Mouse (Mus musculus) hindbrain, embryonic 13.5 days (tissue): ENCODE data around the gene Znrd1. TPM values are rescaled to one million over a fixed set of nuclear protein-coding genes. Genes with fewer than 3 reads are reported as not detected.

Source experiments
- ATAC-seq: fragments of 200-750 bp; cut with Nextera tagmentation; 2 replicates; pipeline ENCODE4 v1.8.0; 2017; ENCODE audit warnings: moderate TSS enrichment; ENCODE audit not compliant: low FRiP score
- H3K27ac ChIP-seq: fragments of 300-500 bp; sonication (generic); 2 replicates; pipeline ENCODE4 v1.5.1; 2015; ENCODE audit warnings: inconsistent platforms, mild to moderate bottlenecking, moderate library complexity
- H3K27me3 ChIP-seq: fragments of 300-500 bp; sonication (generic); 2 replicates; pipeline ENCODE4 v1.6.1; 2015; ENCODE audit warnings: mild to moderate bottlenecking, inconsistent platforms
- H3K36me3 ChIP-seq: fragments of 300-500 bp; sonication (generic); 2 replicates; pipeline ENCODE4 v1.6.1; 2015; ENCODE audit warnings: mild to moderate bottlenecking, inconsistent platforms
- H3K4me1 ChIP-seq: fragments of 300-500 bp; sonication (generic); replicated peaks from 2 replicates; pipeline ENCODE4 v1.6.1; 2015; ENCODE audit warnings: inconsistent platforms
- H3K4me2 ChIP-seq: fragments of 300-500 bp; sonication (generic); 2 replicates; pipeline ENCODE4 v1.6.1; 2015; ENCODE audit warnings: inconsistent platforms, mild to moderate bottlenecking, moderate library complexity
- H3K4me3 ChIP-seq: fragments of 300-500 bp; sonication (generic); 2 replicates; pipeline ENCODE4 v1.5.1; 2015; ENCODE audit warnings: mild to moderate bottlenecking, inconsistent platforms
- H3K9ac ChIP-seq: fragments of 300-500 bp; sonication (generic); 2 replicates; pipeline ENCODE4 v1.6.1; 2015; ENCODE audit warnings: mild to moderate bottlenecking, inconsistent platforms
- H3K9me3 ChIP-seq: fragments of 300-500 bp; sonication (generic); 2 replicates; pipeline ENCODE4 v1.6.1; 2016; ENCODE audit warnings: inconsistent platforms
- WGBS: fragments of 180-500 bp; shearing (Covaris S2); methylation state at CpG from one replicate; pipeline ENCODE4 v1.1.7; 2015; 5-methylcytosine and 5-hydroxymethylcytosine counted together
- polyA plus RNA-seq: library from polyadenylated mRNA; unstranded; fragments of >200 nt; fragmentation: Nextera tagmentation; extraction: Ambion mirVana; gene quantifications from 2 replicates; pipeline ENCODE4 v1.2.1, GENCODE M21; 2015

Znrd1 gene
- polyA plus RNA-seq, 1 experiment from 2014 or later = 67.7 TPM

GRCm38 (mm10) chr17:36989437-36989836, 31.1 kb upstream of the Znrd1 start, which contains the start of gene H2-M5:
Gene H2-M5, minus strand, starts transcription at chr17:36989537.
- Histone ChIP-seq H3K4me2 (peak within 1 kb of the TSS; percentile 32), H3K4me3 (peak within 1 kb of the TSS; percentile 18), H3K9ac (peak within 1 kb of the TSS; percentile 56; the same call in 1 of the 2 replicates)

GRCm38 (mm10) chr17:36988475-36988874, 30.1 kb upstream of the Znrd1 start:
- H3K27me3 ChIP-seq = peaks cover 39% of the 10 kb centered on the region
- H3K4me1 ChIP-seq = no peaks in the 10 kb centered on the region; the same call in 1 of the 2 replicates
- peak; percentile 39; the same call in 1 of the 2 replicates for ATAC-seq
- no peaks in the 10 kb centered on the region for H3K9me3 ChIP-seq
- 5% methylated on average over 24 of the region's 24 CpGs for WGBS
- H3K27ac ChIP-seq = no peak overlapping the region
- H3K9ac ChIP-seq = peak overlapping the region; percentile 56; the same call in 1 of the 2 replicates
- H3K4me2 ChIP-seq = peak overlapping the region; percentile 32
- H3K36me3 ChIP-seq = no peaks in the 10 kb centered on the region
- peak overlapping the region; percentile 18 for H3K4me3 ChIP-seq

More at GRCm38 (mm10) chr17:36989437-36989836, 31.1 kb upstream of the Znrd1 start, which contains the start of gene H2-M5:
- Histone ChIP-seq H3K36me3 (no peaks in the 10 kb centered on the region), H3K27me3 (peaks cover 39% of the 10 kb centered on the region), H3K27ac (no peak within 1 kb of the TSS), H3K9me3 (no peaks in the 10 kb centered on the region), H3K4me1 (no peaks in the 10 kb centered on the region; the same call in 1 of the 2 replicates)
- ATAC-seq = no peak
- WGBS = 24% methylated on average over 5 of the region's 5 CpGs

- Histone ChIP-seq H3K27ac (no peak overlapping the region), H3K4me1 (peaks cover 3% of the 10 kb centered on the region; the same call in 1 of the 2 replicates), H3K4me3 (no peak overlapping the region), H3K9me3 (no peaks in the 10 kb centered on the region), H3K4me2 (no peak overlapping the region), H3K9ac (no peak overlapping the region), H3K27me3 (peaks cover 24% of the 10 kb centered on the region), H3K36me3 (no peaks in the 10 kb centered on the region)
- no peak for ATAC-seq
- WGBS = 47% methylated on average over 5 of the region's 5 CpGs
Measured at GRCm38 (mm10) chr17:36982253-36983155, 24.1 kb upstream of the Znrd1 start.

GRCm38 (mm10) chr17:36981845-36982244, 23.5 kb upstream of the Znrd1 start:
- H3K4me2 ChIP-seq = no peak overlapping the region
- 17% methylated on average over 4 of the region's 4 CpGs for WGBS

DNA sequence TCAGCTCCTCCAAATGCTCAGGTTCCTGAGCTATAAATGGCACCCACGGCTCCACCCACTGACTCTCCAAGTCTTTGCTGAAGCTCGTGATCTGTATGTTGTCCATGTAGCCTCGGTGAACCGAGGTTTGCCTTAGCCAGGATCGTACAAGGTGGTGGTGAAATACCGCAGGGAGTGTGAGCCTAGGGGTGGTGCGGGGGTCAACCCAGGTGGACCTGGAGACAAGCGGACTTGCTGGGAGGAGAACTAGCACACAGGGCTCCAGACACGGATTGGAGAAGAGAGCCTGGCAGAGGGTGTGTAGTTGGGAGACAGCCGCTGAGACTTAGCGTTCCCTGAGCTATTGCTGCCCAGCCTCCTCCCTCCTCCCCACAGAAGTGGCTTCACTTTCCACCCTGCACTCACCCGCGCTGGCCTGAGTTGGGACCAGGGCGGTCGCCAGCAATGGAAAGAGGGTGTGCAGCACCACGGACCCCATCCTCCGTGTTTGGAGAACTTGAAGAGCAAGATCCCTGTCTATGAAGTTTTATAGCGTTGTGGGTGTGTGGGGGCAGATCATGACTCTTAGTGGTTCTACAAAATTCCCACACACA, 23.0 kb upstream of the Znrd1 start, which contains the start of gene 2410137M14Rik:
Gene 2410137M14Rik, minus strand, starts transcription at position 17 of the 593 bp plus-strand sequence.
- H3K9ac ChIP-seq = no peak within 1 kb of the TSS
- H3K27ac ChIP-seq = no peak within 1 kb of the TSS
- no peaks in the 10 kb centered on the region for H3K9me3 ChIP-seq
- H3K4me3 ChIP-seq = no peak within 1 kb of the TSS
- ATAC-seq = 0 out of 2 replicates have a peak, but pooled peaks have one; percentile 49
- no peaks in the 10 kb centered on the region for H3K36me3 ChIP-seq
- peaks cover 3% of the 10 kb centered on the region; the same call in 1 of the 2 replicates for H3K4me1 ChIP-seq
- 20% methylated on average over 18 of the region's 18 CpGs for WGBS
- H3K4me2 ChIP-seq = 0 out of 2 replicates have a peak within 1 kb of the TSS, but pooled peaks have one; percentile 15
- H3K27me3 ChIP-seq = peaks cover 18% of the 10 kb centered on the region

More at GRCm38 (mm10) chr17:36981845-36982244, 23.5 kb upstream of the Znrd1 start:
- Histone ChIP-seq H3K4me1 (peaks cover 3% of the 10 kb centered on the region; the same call in 1 of the 2 replicates), H3K36me3 (no peaks in the 10 kb centered on the region), H3K4me3 (no peak overlapping the region), H3K27ac (no peak overlapping the region), H3K27me3 (peaks cover 18% of the 10 kb centered on the region), H3K9me3 (no peaks in the 10 kb centered on the region), H3K9ac (no peak overlapping the region)
- ATAC-seq = no peak

- no peaks in the 10 kb centered on the region for H3K36me3 ChIP-seq
- no peak overlapping the region for H3K4me3 ChIP-seq
- H3K4me2 ChIP-seq = no peak overlapping the region
- 79% methylated on average over 8 of the region's 8 CpGs for WGBS
- H3K27me3 ChIP-seq = no peaks in the 10 kb centered on the region
- no peaks in the 10 kb centered on the region for H3K9me3 ChIP-seq
- no peaks in the 10 kb centered on the region for H3K4me1 ChIP-seq
- no peak overlapping the region for H3K27ac ChIP-seq
- no peak for ATAC-seq
- H3K9ac ChIP-seq = no peak overlapping the region
Measured at GRCm38 (mm10) chr17:36973271-36973787, 15.0 kb upstream of the Znrd1 start.

DNA sequence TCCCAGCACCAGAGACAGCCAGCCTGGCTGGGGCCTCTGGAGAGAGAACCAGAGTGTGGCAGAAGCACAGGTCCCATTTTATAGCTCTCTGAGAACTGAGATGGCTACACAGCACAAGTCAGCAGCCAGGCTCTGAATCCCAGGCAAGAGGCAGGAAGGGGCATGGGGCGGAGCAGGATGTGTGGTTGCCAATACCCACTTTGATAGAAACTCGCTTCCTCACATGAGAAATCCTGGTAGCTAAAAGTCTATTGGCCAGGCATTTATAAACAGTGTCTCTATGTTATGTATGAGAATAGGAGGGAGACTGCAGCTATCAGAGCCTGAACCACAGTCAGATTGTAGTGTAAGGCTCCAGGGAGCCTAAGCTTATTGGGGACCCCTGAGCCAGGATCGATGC, 14.4 kb upstream of the Znrd1 start:
- no peaks in the 10 kb centered on the region for H3K36me3 ChIP-seq
- no peak overlapping the region for H3K4me2 ChIP-seq
- H3K4me3 ChIP-seq = no peak overlapping the region
- H3K9ac ChIP-seq = no peak overlapping the region
- H3K27me3 ChIP-seq = no peaks in the 10 kb centered on the region
- 81% methylated on average over 3 of the region's 3 CpGs for WGBS
- ATAC-seq = no peak
- H3K27ac ChIP-seq = no peak overlapping the region
- H3K9me3 ChIP-seq = no peaks in the 10 kb centered on the region
- no peaks in the 10 kb centered on the region for H3K4me1 ChIP-seq

- 92% methylated on average over 6 of the region's 6 CpGs for WGBS
- no peak overlapping the region for H3K4me3 ChIP-seq
- no peaks in the 10 kb centered on the region for H3K4me1 ChIP-seq
- no peaks in the 10 kb centered on the region for H3K9me3 ChIP-seq
- H3K27ac ChIP-seq = no peak overlapping the region
- H3K27me3 ChIP-seq = no peaks in the 10 kb centered on the region
- no peaks in the 10 kb centered on the region for H3K36me3 ChIP-seq
- no peak overlapping the region for H3K4me2 ChIP-seq
- ATAC-seq = no peak
- H3K9ac ChIP-seq = no peak overlapping the region
Measured at GRCm38 (mm10) chr17:36971172-36971850, 13.0 kb upstream of the Znrd1 start.

GRCm38 (mm10) chr17:36970316-36970890, 12.0 kb upstream of the Znrd1 start:
- no peaks in the 10 kb centered on the region for H3K9me3 ChIP-seq
- H3K27me3 ChIP-seq = no peaks in the 10 kb centered on the region
- H3K27ac ChIP-seq = no peak overlapping the region
- no peaks in the 10 kb centered on the region for H3K36me3 ChIP-seq
- no peak overlapping the region for H3K4me2 ChIP-seq
- H3K4me3 ChIP-seq = no peak overlapping the region
- no peak for ATAC-seq
- no peaks in the 10 kb centered on the region for H3K4me1 ChIP-seq
- WGBS = 85% methylated on average over 14 of the region's 14 CpGs
- H3K9ac ChIP-seq = no peak overlapping the region

DNA sequence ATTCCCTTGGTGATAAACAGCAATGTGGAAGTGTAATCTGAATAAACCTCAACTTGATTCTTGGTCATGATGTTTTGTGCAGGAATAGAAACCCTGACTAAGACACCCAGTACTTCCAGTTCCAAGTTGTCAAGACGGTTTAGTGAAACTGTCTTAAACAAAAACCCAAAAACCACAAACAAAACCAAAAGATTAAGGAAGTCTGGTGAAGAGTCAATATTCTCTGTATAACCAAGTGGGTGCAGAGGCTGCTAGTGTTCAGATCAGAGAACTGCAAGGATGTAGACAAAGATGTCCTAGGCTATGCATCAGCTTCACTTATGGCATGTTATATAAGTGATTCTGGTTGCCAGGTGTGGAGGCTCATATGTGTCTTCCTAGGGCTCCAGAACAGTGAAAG, 8.5 kb upstream of the Znrd1 start:
- H3K4me1 ChIP-seq = no peaks in the 10 kb centered on the region
- WGBS = 83% methylated on average over 1 of the region's 1 CpGs
- H3K36me3 ChIP-seq = no peaks in the 10 kb centered on the region
- no peaks in the 10 kb centered on the region for H3K27me3 ChIP-seq
- no peaks in the 10 kb centered on the region for H3K9me3 ChIP-seq
- H3K9ac ChIP-seq = no peak overlapping the region
- H3K4me3 ChIP-seq = no peak overlapping the region
- H3K27ac ChIP-seq = no peak overlapping the region
- H3K4me2 ChIP-seq = no peak overlapping the region
- no peak for ATAC-seq

DNA sequence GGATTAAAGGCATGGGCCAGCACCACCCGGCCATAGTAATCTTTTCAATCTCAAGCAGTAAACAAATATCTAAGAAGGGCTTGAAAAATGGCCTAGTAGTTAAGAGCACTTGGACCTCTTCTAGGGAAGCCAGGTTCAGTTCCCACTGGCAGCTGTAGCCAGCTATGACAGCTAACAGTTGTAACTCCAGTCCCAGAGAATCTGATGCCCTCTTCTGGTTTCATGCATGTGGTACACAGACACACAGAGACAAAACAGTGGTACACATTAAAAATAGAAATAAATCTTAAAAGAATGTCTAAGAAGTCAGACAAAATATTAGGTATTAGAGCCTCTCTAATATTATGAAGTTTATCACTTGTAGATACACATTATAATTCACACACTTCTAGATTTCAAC, 2.8 kb upstream of the Znrd1 start:
- peaks cover 3% of the 10 kb centered on the region; the same call in 1 of the 2 replicates for H3K36me3 ChIP-seq
- ATAC-seq = no peak
- peaks cover 23% of the 10 kb centered on the region for H3K4me1 ChIP-seq
- H3K4me3 ChIP-seq = no peak overlapping the region
- WGBS = 80% methylated on average over 1 of the region's 1 CpGs
- no peak overlapping the region for H3K4me2 ChIP-seq
- no peak overlapping the region for H3K9ac ChIP-seq
- no peaks in the 10 kb centered on the region for H3K9me3 ChIP-seq
- no peak overlapping the region for H3K27ac ChIP-seq
- H3K27me3 ChIP-seq = no peaks in the 10 kb centered on the region
